ENCODE assay signal across 21 mouse cellular contexts in the genomic region with DNA sequence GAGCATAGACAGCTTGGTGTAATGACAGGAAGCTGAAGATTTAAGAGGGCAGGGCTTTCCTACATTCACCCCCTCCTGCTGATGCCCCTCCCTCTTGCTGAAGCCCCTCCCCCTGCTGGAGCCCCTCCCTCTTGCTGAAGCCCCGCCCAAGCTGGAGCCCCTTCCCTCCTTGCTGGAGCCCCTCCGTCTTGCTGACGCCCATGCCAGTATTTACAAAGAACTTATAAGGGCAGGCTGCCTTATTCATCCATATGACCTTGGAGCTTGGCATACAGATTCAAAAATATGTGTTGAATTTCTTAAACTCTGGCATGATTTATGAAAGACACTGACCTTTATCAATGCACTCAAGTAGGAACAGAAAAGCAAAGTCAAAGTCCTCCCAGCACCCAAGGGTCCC.
"Had no signal": no experiment of that assay in that cellular context is flagged by ENCODE, and none has a peak within 500 bp of the region (broad histone marks: within the 10 kb centered on the region; RNA-seq: fewer than 3 reads in every experiment).

No protein-coding gene starts in this region.

- DNase-seq: gastrocnemius, postnatal 14 days; gastrocnemius, postnatal 36 days; heart, adult 11 months; heart, postnatal 4 days; kidney, adult 18-20 months; kidney, postnatal 10 days; kidney, postnatal 25 days; kidney, postnatal 4 days; liver; lung, adult 18-20 months had no signal

- H3K9ac ChIP-seq: heart, embryonic 13.5 days; heart, embryonic 15.5 days; hindbrain, embryonic 12.5 days; hindbrain, embryonic 14.5 days; intestine, embryonic 15.5 days; limb, embryonic 12.5 days; liver, embryonic 14.5 days had no signal

- H3K36me3 ChIP-seq: heart, embryonic 13.5 days; heart, embryonic 15.5 days; hindbrain, embryonic 10.5 days; hindbrain, embryonic 12.5 days; intestine, embryonic 15.5 days; limb, embryonic 10.5 days; limb, embryonic 12.5 days had no signal

- H3K27ac ChIP-seq: heart, embryonic 13.5 days; heart, embryonic 15.5 days; hindbrain, embryonic 10.5 days; hindbrain, embryonic 12.5 days; hindbrain, embryonic 14.5 days; intestine, embryonic 15.5 days; layer of hippocampus, adult 2 months; left cerebral cortex, adult 2 months; limb, embryonic 10.5 days; limb, embryonic 12.5 days; liver, embryonic 14.5 days had no signal

- H3K27me3 ChIP-seq: hindbrain, embryonic 12.5 days had no signal

- H3K4me3 ChIP-seq: heart, embryonic 13.5 days; heart, embryonic 15.5 days; hindbrain, embryonic 10.5 days; hindbrain, embryonic 12.5 days; intestine, embryonic 15.5 days; layer of hippocampus, adult 2 months; left cerebral cortex, adult 2 months; limb, embryonic 10.5 days; limb, embryonic 12.5 days had no signal
